Mouse (Mus musculus): ENCODE measurements at regions not wholly inside any gene's neighbourhood (a gene's known extent, or its start where the extent isn't known, plus 50 kb on each side); places are given as distances from the start of the nearest gene placed in this dataset.
A peak's percentile ranks its signal among the peaks of the same experiment; 100 is the strongest.

DNA sequence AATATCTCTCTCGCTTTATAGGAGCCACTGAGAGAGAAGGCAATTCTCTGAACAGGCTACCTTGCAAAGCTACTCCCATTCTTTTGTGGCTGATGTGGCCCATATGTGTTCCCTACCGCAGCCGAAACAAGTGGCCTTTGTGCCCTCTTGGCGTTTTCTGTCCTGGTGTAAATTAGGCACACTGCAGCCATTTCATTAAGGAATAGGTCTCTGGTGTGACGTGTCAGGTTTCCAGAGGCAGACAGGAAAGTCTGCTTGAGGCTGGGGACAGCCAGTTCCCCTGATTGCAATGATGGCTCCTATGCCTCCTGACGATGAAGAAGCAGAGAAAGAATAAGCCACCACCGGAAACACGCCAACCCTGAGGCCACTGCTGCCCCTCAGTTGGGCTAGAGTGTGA, 59.3 kb upstream of the Bcor start:
- Histone ChIP-seq H3K4me3 (ENCODE audit: low read length) (no peak overlapping the region), H3K4me2 (ENCODE audit: low read depth, low read length) (no peak overlapping the region), H3K27ac (ENCODE audit: low read length) (no peak overlapping the region), H3K4me1 (ENCODE audit: control insufficient read depth, insufficient read depth, low read length) (no peaks in the 10 kb centered on the region), H3K9me3 (replicated peaks; ENCODE audit: control insufficient read depth, low read length) (no peaks in the 10 kb centered on the region), H3K9ac (ENCODE audit: low read length) (no peak overlapping the region), H3K36me3 (ENCODE audit: control insufficient read depth, insufficient read depth) (no peaks in the 10 kb centered on the region), H3K27me3 (ENCODE audit: control insufficient read depth, insufficient read depth, low read length) (peaks cover 3% of the 10 kb centered on the region)
- WGBS = 64% methylated on average over 8 of the region's 8 CpGs
- no peak for ATAC-seq (replicated peaks; ENCODE audit: extremely low read depth, insufficient read depth, low FRiP score)

DNA sequence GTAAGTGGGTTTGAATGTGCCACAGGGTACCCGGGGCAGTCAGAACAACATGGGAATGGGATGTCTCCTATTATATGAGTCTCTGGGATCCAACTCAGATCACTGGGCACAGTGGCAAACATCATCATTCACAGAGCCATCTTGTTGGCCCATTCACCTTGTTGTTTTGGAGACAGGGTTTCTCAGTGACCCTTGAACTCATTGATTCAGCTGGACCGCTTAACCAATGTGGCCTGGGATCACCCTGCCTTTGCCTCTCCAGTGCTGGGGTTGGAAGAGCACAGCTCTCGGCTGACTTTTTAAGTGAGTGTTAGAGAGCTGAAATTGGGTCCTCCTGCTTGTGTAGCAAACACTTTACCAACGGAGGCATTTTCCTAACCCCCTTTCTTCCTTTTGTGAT, 64.2 kb upstream of the Bcor start:
- WGBS = 67% methylated on average over 4 of the region's 4 CpGs
- H3K9me3 ChIP-seq (replicated peaks; ENCODE audit: control insufficient read depth, low read length) = no peaks in the 10 kb centered on the region
- no peak overlapping the region for H3K4me2 ChIP-seq (ENCODE audit: low read depth, low read length)
- no peaks in the 10 kb centered on the region for H3K4me1 ChIP-seq (ENCODE audit: control insufficient read depth, insufficient read depth, low read length)
- peaks cover 7% of the 10 kb centered on the region for H3K27me3 ChIP-seq (ENCODE audit: control insufficient read depth, insufficient read depth, low read length)
- no peak overlapping the region for H3K9ac ChIP-seq (ENCODE audit: low read length)
- no peaks in the 10 kb centered on the region for H3K36me3 ChIP-seq (ENCODE audit: control insufficient read depth, insufficient read depth)
- no peak for ATAC-seq (replicated peaks; ENCODE audit: extremely low read depth, insufficient read depth, low FRiP score)
- no peak overlapping the region for H3K4me3 ChIP-seq (ENCODE audit: low read length)
- no peak overlapping the region for H3K27ac ChIP-seq (ENCODE audit: low read length)

DNA sequence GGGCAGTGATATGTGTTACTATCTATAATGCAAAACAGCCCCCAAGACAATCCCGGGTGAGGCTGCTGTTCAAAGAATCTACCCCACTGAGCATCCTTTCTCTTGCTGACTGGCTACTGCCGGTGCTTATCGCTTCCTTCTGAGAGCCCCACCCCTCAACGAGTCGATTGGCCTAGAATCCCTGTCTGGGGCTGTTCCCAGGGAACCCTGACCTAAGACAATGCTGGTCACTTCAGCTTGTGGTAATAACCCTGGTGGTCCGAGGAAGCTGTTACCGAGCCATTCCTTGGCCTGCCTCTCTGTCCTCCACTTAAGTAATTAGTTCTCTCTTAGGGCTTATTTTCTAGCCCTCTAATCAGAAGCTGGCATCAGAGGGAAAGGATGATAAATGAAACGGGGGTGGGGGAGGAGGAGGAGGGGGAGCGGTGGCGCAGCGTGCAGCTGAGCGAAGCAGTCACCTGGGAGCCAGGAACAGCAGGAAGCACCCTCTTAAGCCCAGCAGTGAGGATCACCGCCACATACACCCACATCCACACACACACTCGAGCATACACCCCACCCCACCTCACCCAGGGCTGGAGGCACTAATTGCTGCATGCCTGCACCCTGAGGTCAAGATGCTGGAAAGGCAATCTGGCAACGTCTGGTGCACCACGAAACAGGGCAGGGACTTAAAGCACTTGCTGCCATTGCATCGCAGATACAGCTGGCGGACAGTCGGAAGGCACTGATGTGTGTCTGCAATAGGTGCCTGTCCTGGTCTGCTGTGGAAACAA, 65.1 kb upstream of the Bcor start:
- Histone ChIP-seq H3K27ac (ENCODE audit: low read length) (no peak overlapping the region), H3K36me3 (ENCODE audit: control insufficient read depth, insufficient read depth) (no peaks in the 10 kb centered on the region), H3K4me2 (ENCODE audit: low read depth, low read length) (peak overlapping the region; percentile 55), H3K4me1 (ENCODE audit: control insufficient read depth, insufficient read depth, low read length) (no peaks in the 10 kb centered on the region), H3K9ac (ENCODE audit: low read length) (no peak overlapping the region), H3K9me3 (replicated peaks; ENCODE audit: control insufficient read depth, low read length) (0 out of 2 replicates have a peak, but pooled peaks cover 3% of the 10 kb centered on the region), H3K4me3 (ENCODE audit: low read length) (peak overlapping the region; percentile 29), H3K27me3 (ENCODE audit: control insufficient read depth, insufficient read depth, low read length) (peaks cover 7% of the 10 kb centered on the region)
- no peak; the same call in 1 of the 2 replicates for ATAC-seq (replicated peaks; ENCODE audit: extremely low read depth, insufficient read depth, low FRiP score)
- 9% methylated on average over 17 of the region's 19 CpGs for WGBS

DNA sequence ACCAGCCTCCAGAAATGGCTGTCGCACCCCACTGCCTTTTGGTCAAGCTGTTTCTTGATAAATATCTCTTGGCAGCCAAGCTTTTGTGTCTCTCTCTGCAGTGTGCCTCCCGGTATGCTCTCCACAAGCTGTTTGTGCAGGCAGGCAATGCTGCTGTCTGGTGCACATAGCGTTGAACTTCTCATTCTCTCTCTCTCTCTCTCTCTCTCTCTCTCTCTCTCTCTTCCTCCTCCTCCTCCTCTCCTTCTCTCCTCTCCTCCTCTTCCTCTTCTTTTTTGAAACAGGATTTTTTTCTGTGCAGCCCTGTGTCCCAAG, 65.7 kb upstream of the Bcor start:
- 21% methylated on average over 3 of the region's 3 CpGs for WGBS
- Histone ChIP-seq H3K27ac (ENCODE audit: low read length) (no peak overlapping the region), H3K9me3 (replicated peaks; ENCODE audit: control insufficient read depth, low read length) (0 out of 2 replicates have a peak, but pooled peaks cover 3% of the 10 kb centered on the region), H3K4me2 (ENCODE audit: low read depth, low read length) (peak overlapping the region; percentile 55), H3K4me1 (ENCODE audit: control insufficient read depth, insufficient read depth, low read length) (no peaks in the 10 kb centered on the region), H3K27me3 (ENCODE audit: control insufficient read depth, insufficient read depth, low read length) (peaks cover 7% of the 10 kb centered on the region), H3K9ac (ENCODE audit: low read length) (no peak overlapping the region), H3K4me3 (ENCODE audit: low read length) (peak overlapping the region; percentile 29), H3K36me3 (ENCODE audit: control insufficient read depth, insufficient read depth) (no peaks in the 10 kb centered on the region)
- no peak for ATAC-seq (replicated peaks; ENCODE audit: extremely low read depth, insufficient read depth, low FRiP score)

- Histone ChIP-seq H3K27ac (ENCODE audit: low read length) (no peak overlapping the region), H3K9me3 (replicated peaks; ENCODE audit: control insufficient read depth, low read length) (0 out of 2 replicates have a peak, but pooled peaks cover 3% of the 10 kb centered on the region), H3K4me2 (ENCODE audit: low read depth, low read length) (no peak overlapping the region), H3K4me3 (ENCODE audit: low read length) (no peak overlapping the region), H3K9ac (ENCODE audit: low read length) (no peak overlapping the region), H3K27me3 (ENCODE audit: control insufficient read depth, insufficient read depth, low read length) (no peaks in the 10 kb centered on the region), H3K36me3 (ENCODE audit: control insufficient read depth, insufficient read depth) (no peaks in the 10 kb centered on the region), H3K4me1 (ENCODE audit: control insufficient read depth, insufficient read depth, low read length) (no peaks in the 10 kb centered on the region)
- no peak for ATAC-seq (replicated peaks; ENCODE audit: extremely low read depth, insufficient read depth, low FRiP score)
- WGBS = 38% methylated on average over 4 of the region's 4 CpGs
Measured at GRCm38 (mm10) chrX:12240505-12241011, 80.4 kb upstream of the Bcor start.

- Histone ChIP-seq H3K4me3 (ENCODE audit: low read length) (no peak overlapping the region), H3K36me3 (ENCODE audit: control insufficient read depth, insufficient read depth) (no peaks in the 10 kb centered on the region), H3K4me1 (ENCODE audit: control insufficient read depth, insufficient read depth, low read length) (no peaks in the 10 kb centered on the region), H3K9ac (ENCODE audit: low read length) (no peak overlapping the region), H3K27me3 (ENCODE audit: control insufficient read depth, insufficient read depth, low read length) (no peaks in the 10 kb centered on the region), H3K27ac (ENCODE audit: low read length) (no peak overlapping the region), H3K4me2 (ENCODE audit: low read depth, low read length) (no peak overlapping the region), H3K9me3 (replicated peaks; ENCODE audit: control insufficient read depth, low read length) (0 out of 2 replicates have a peak, but pooled peaks cover 3% of the 10 kb centered on the region)
- 51% methylated on average over 4 of the region's 4 CpGs for WGBS
- no peak for ATAC-seq (replicated peaks; ENCODE audit: extremely low read depth, insufficient read depth, low FRiP score)
Measured at GRCm38 (mm10) chrX:12241751-12242150, 81.6 kb upstream of the Bcor start.

GRCm38 (mm10) chrX:12249071-12249470, 88.9 kb upstream of the Bcor start:
- 49% methylated on average over 4 of the region's 4 CpGs for whole genome bisulfite sequencing
- Histone ChIP-seq H3K4me1 (ENCODE audit: control insufficient read depth, insufficient read depth, low read length) (no peaks in the 10 kb centered on the region), H3K9ac (ENCODE audit: low read length) (no peak overlapping the region), H3K27me3 (ENCODE audit: control insufficient read depth, insufficient read depth, low read length) (no peaks in the 10 kb centered on the region), H3K9me3 (replicated peaks; ENCODE audit: control insufficient read depth, low read length) (0 out of 2 replicates have a peak, but pooled peaks cover 3% of the 10 kb centered on the region), H3K4me3 (ENCODE audit: low read length) (no peak overlapping the region), H3K4me2 (ENCODE audit: low read depth, low read length) (no peak overlapping the region), H3K27ac (ENCODE audit: low read length) (no peak overlapping the region), H3K36me3 (ENCODE audit: control insufficient read depth, insufficient read depth) (no peaks in the 10 kb centered on the region)
- no peak for ATAC-seq (replicated peaks; ENCODE audit: extremely low read depth, insufficient read depth, low FRiP score)

- no peak for ATAC-seq (replicated peaks; ENCODE audit: extremely low read depth, insufficient read depth, low FRiP score)
- H3K9ac ChIP-seq (ENCODE audit: low read length) = no peak overlapping the region
- no peak overlapping the region for H3K27ac ChIP-seq (ENCODE audit: low read length)
- no peak overlapping the region for H3K4me3 ChIP-seq (ENCODE audit: low read length)
- 78% methylated on average over 4 of the region's 4 CpGs for whole genome bisulfite sequencing
- no peaks in the 10 kb centered on the region for H3K36me3 ChIP-seq (ENCODE audit: control insufficient read depth, insufficient read depth)
- H3K27me3 ChIP-seq (ENCODE audit: control insufficient read depth, insufficient read depth, low read length) = no peaks in the 10 kb centered on the region
- no peaks in the 10 kb centered on the region for H3K4me1 ChIP-seq (ENCODE audit: control insufficient read depth, insufficient read depth, low read length)
- no peaks in the 10 kb centered on the region for H3K9me3 ChIP-seq (replicated peaks; ENCODE audit: control insufficient read depth, low read length)
- no peak overlapping the region for H3K4me2 ChIP-seq (ENCODE audit: low read depth, low read length)
Measured at GRCm38 (mm10) chrX:12249911-12250310, 89.8 kb upstream of the Bcor start.

DNA sequence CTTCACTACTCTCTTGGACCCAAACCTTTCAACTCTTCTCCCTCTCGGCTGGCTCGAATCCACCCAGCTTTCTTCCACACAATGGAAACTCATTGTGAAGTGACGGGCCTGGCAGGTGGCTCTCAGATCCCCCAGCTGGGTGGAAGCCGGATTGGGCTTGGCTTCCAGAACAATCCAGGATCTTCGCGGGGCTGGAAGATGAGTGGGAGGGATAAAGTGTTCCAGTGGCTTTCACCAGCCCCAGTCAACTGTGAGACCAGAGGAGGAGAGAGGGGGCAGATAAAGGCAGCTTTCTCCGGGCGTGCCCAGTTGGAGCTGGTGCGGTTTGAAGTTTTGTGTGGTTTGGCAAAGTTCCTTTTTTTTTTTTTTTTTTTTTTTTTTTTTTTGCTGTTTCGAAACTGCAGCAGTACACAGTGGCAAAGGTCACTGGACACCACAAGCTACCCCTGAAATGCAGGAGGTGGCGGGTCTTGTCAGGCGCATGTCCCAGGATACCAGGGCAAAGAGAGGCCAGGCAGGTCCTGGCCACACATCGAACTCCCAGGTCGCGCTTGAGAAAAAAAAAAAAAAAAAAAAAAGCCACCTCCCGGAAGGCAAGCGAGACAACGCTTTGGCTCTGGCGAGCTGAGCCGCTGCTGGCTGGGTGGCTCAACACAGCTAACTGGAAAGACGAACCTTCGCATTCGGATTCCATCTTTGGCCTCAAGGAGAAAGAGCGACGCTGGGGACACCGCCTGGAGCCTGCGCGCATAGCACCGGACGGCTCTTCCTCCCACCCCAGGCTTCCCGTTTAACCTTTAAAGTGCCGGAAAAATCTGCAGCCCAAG, 91.9 kb upstream of the Bcor start:
- H3K27me3 ChIP-seq (ENCODE audit: control insufficient read depth, insufficient read depth, low read length) = no peaks in the 10 kb centered on the region
- ATAC-seq (replicated peaks; ENCODE audit: extremely low read depth, insufficient read depth, low FRiP score) = peak; percentile 59; the same call in 1 of the 2 replicates
- H3K4me2 ChIP-seq (ENCODE audit: low read depth, low read length) = peak overlapping the region; percentile 71
- peak overlapping the region; percentile 70 for H3K9ac ChIP-seq (ENCODE audit: low read length)
- no peak overlapping the region for H3K27ac ChIP-seq (ENCODE audit: low read length)
- no peaks in the 10 kb centered on the region for H3K36me3 ChIP-seq (ENCODE audit: control insufficient read depth, insufficient read depth)
- H3K9me3 ChIP-seq (replicated peaks; ENCODE audit: control insufficient read depth, low read length) = no peaks in the 10 kb centered on the region
- no peaks in the 10 kb centered on the region for H3K4me1 ChIP-seq (ENCODE audit: control insufficient read depth, insufficient read depth, low read length)
- peak overlapping the region; percentile 56 for H3K4me3 ChIP-seq (ENCODE audit: low read length)
- WGBS = 15% methylated on average over 32 of the region's 32 CpGs
